Mouse (Mus musculus): Measurements from ENCODE around the gene Rpl7l1. TPM values are rescaled to one million over a fixed set of nuclear protein-coding genes. Genes with fewer than 3 reads are reported as not detected.
"Not testable (repeated sequence)": the region's sequence is repeated elsewhere in the genome, so short reads cannot be mapped to it uniquely, and the experiment has no call there.

The Rpl7l1 gene
- polyA plus RNA-seq, 1 experiment, result 115 TPM

DNA sequence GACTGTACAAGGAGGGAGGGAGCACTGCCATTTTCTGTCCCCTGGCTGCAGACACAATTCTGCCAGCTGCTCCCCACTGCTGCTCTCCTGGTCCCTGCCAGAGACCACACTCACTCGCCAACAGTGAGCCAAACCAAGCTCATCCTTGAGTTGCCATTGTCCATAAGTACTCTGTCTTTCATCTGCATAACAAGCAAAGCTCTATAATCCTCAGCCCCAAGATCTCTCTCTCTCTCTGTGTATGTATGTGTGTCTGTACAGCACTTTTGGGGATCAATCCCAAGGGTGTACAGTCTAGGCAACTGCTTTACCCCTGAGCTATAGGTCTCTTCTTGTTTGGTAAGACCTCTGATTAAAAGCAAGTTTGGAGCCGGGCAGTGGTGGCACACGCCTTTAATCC, 28.2 kb upstream of the Rpl7l1 start:
- no peak overlapping the region for H3K27ac ChIP-seq (ENCODE audit: insufficient read depth, low read length)
- no peak for TF ChIP-seq CTCF (IDR thresholded peaks at IDR 0.05; ENCODE audit: borderline replicate concordance, insufficient read depth, low read length)
- TF ChIP-seq POLR2A (IDR thresholded peaks at IDR 0.05; ENCODE audit: low read depth, low read length), result no peak
- no peak overlapping the region for H3K4me3 ChIP-seq (ENCODE audit: insufficient read depth, low read length)
- H3K4me1 ChIP-seq (ENCODE audit: control insufficient read depth, insufficient read depth, low read length), result no peaks in the 10 kb centered on the region

DNA sequence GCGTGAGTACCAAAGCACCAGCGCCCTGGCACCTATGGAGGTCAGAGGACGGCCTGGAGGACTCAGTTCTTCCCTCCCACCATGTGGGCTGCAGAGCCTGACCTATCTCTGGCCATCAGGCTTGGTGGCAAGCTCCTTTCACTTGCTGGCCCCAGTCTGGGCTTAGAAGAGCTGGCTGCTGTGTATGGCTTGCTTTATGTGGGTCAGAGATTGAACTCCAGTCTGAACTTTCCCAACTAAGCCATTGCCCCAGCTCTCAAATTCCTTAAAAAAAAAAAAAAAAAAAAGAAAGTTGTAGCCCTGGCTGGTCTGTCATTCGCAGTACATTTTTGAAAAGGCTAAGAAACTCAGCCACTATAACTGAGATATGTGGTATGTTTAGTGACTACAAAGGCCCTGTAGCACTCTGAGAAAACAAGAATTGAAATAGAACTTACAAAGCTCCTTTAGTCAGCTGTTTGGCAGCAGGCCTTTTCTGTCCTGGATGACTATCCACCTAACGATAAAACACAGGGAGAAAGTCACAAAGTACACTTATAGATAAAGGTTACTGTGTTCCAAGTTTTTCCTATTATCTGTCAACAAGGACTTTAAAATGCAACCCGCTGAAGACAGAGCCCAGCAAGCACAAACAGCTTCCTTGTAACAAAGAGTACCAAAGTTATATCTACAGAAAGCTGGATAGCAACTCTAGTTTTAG, 26.8 kb upstream of the Rpl7l1 start:
- no peak for TF ChIP-seq CTCF (IDR thresholded peaks at IDR 0.05; ENCODE audit: borderline replicate concordance, insufficient read depth, low read length)
- no peak for TF ChIP-seq POLR2A (IDR thresholded peaks at IDR 0.05; ENCODE audit: low read depth, low read length)

DNA sequence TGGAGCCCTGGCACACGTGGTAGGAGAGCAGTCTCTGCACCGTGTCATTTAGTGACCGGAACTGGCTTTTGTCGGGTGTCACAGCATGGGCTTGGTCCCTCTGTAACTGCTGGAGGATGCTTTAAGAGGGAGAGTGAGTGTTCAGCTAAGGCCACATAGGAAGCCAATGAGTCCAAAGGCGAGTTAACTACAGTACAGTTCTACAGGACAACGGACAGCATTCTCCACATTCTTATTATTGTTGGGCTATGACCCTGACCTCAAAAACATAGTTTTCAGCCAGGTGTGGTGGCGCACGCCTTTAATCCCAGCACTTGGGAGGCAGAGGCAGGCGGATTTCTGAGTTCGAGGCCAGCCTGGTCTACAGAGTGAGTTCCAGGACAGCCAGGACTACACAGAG, 25.9 kb upstream of the Rpl7l1 start:
- no peak overlapping the region for H3K27ac ChIP-seq (ENCODE audit: insufficient read depth, low read length)
- H3K4me1 ChIP-seq (ENCODE audit: control insufficient read depth, insufficient read depth, low read length), result no peaks in the 10 kb centered on the region
- no peak for TF ChIP-seq CTCF (IDR thresholded peaks at IDR 0.05; ENCODE audit: borderline replicate concordance, insufficient read depth, low read length)
- TF ChIP-seq POLR2A (IDR thresholded peaks at IDR 0.05; ENCODE audit: low read depth, low read length), result no peak

More for the DNA sequence above, 26.8 kb upstream of the Rpl7l1 start:
- Histone ChIP-seq H3K4me1 (ENCODE audit: control insufficient read depth, insufficient read depth, low read length) (no peaks in the 10 kb centered on the region), H3K27ac (ENCODE audit: insufficient read depth, low read length) (no peak overlapping the region), H3K4me3 (ENCODE audit: insufficient read depth, low read length) (no peak overlapping the region)

DNA sequence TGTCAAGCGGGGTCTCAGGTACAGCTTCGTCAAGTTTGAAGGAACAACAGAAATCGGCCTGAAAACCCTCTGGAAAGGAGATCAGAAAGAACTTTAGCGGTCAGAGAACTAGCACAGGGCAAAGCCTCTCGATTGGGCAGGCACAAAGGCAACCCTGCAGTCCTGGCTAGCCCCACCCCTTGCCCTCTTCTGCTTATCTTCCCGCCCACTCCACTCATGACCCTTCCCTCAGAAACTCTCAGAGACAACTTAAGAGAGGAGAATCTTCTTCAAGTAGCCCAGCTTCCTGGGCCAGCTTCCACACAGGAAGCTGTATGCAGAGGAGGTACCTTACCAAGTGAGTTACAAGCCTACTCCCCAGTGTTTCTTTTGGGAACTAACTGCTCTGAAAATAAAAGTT, 19.3 kb upstream of the Rpl7l1 start:
- Histone ChIP-seq H3K4me1 (ENCODE audit: control insufficient read depth, insufficient read depth, low read length) (no peaks in the 10 kb centered on the region), H3K27ac (ENCODE audit: insufficient read depth, low read length) (no peak overlapping the region), H3K4me3 (ENCODE audit: insufficient read depth, low read length) (no peak overlapping the region)
- TF ChIP-seq POLR2A (IDR thresholded peaks at IDR 0.05; ENCODE audit: low read depth, low read length) (no peak), CTCF (IDR thresholded peaks at IDR 0.05; ENCODE audit: borderline replicate concordance, insufficient read depth, low read length) (no peak)

More for the DNA sequence above, 25.9 kb upstream of the Rpl7l1 start:
- no peak overlapping the region for H3K4me3 ChIP-seq (ENCODE audit: insufficient read depth, low read length)

DNA sequence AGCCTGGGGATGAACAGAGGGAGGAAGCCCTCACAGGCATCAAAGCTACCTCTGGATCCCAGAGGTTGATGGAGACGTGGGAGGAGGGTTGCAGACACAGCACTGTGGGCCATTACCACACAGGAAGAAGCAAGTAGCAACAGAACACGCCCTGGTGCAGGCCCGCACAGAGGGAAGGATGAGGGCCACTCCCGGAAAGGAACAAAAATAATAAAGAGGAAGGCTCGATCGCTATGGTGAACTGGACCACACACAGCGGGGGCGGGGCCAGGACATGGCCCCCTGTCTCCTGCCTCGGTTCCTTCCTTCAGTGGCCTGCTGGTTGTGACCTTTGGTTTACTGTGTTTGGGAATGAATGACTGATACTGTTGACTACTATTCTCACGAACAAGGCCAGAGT, 17.2 kb upstream of the Rpl7l1 start:
- no peak overlapping the region for H3K27ac ChIP-seq (ENCODE audit: insufficient read depth, low read length)
- no peak overlapping the region for H3K4me3 ChIP-seq (ENCODE audit: insufficient read depth, low read length)
- H3K4me1 ChIP-seq (ENCODE audit: control insufficient read depth, insufficient read depth, low read length), result no peaks in the 10 kb centered on the region
- TF ChIP-seq POLR2A (IDR thresholded peaks at IDR 0.05; ENCODE audit: low read depth, low read length) (no peak), CTCF (IDR thresholded peaks at IDR 0.05; ENCODE audit: borderline replicate concordance, insufficient read depth, low read length) (no peak)

DNA sequence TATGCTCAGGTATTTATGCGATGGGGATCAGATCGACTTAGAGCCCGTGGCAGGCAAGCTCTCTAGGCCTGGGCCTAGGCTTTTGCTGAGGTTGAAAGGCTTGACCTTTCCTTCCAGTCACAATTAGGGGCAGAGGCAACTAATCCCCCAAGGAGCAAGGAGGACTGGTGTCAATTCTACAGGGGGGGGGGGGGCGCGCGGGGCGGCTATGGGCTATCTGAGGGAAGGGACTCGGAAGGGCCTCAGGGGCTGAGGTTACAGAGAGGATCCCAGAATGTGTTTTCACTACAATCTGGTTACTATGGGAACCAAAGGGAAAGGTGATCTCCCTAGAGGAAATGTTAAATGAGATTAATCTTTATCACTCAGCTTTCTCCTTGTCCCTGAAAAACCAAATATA, 14.9 kb upstream of the Rpl7l1 start:
- no peaks in the 10 kb centered on the region for H3K4me1 ChIP-seq (ENCODE audit: control insufficient read depth, insufficient read depth, low read length)
- no peak overlapping the region for H3K27ac ChIP-seq (ENCODE audit: insufficient read depth, low read length)
- no peak overlapping the region for H3K4me3 ChIP-seq (ENCODE audit: insufficient read depth, low read length)
- no peak for TF ChIP-seq CTCF (IDR thresholded peaks at IDR 0.05; ENCODE audit: borderline replicate concordance, insufficient read depth, low read length)
- no peak for TF ChIP-seq POLR2A (IDR thresholded peaks at IDR 0.05; ENCODE audit: low read depth, low read length)

DNA sequence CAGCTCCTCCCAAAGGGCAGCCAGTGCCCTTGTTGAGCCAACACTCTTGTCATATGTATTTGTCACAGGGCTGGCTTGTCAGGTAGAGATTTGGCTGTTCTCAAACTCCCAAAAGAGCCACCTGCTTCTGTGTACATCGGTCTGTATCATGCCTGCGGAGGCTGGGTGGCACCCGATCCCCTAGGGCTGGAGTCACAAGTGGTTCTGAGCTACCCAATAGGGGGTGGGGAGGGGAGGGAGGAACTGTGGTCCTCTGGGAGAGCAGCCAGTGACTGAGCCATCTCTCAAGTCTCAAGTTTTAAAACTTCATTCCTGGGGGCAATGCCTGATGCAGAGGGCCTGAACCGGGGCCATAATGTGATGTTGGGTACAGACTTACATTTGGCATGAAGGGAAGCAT, 14.3 kb upstream of the Rpl7l1 start:
- TF ChIP-seq POLR2A (IDR thresholded peaks at IDR 0.05; ENCODE audit: low read depth, low read length), result no peak
- TF ChIP-seq CTCF (IDR thresholded peaks at IDR 0.05; ENCODE audit: borderline replicate concordance, insufficient read depth, low read length), result no peak
- Histone ChIP-seq H3K4me3 (ENCODE audit: insufficient read depth, low read length) (no peak overlapping the region), H3K27ac (ENCODE audit: insufficient read depth, low read length) (no peak overlapping the region), H3K4me1 (ENCODE audit: control insufficient read depth, insufficient read depth, low read length) (no peaks in the 10 kb centered on the region)

DNA sequence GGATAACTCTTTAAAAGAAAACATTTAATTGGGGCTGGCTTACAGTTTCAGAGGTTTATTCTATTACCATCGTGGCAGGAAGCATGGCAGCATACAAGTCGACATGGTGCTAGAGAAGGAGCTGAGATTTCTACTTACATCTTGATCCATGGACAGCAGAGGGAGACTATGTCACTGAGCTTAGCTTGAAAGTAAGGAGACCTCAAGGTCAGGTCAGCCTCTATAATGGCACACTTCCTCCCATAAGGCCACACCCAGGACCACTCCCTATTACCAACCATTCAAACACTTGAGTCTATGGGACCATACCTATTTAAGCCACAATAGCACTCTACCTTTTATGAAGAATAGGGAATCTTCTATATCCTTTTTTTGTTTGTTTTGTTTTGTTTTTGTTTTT, 10.5 kb upstream of the Rpl7l1 start:
- no peaks in the 10 kb centered on the region for H3K4me1 ChIP-seq (ENCODE audit: control insufficient read depth, insufficient read depth, low read length)
- no peak overlapping the region for H3K4me3 ChIP-seq (ENCODE audit: insufficient read depth, low read length)
- H3K27ac ChIP-seq (ENCODE audit: insufficient read depth, low read length), result no peak overlapping the region
- TF ChIP-seq POLR2A (IDR thresholded peaks at IDR 0.05; ENCODE audit: low read depth, low read length) (no peak), CTCF (IDR thresholded peaks at IDR 0.05; ENCODE audit: borderline replicate concordance, insufficient read depth, low read length) (no peak)

DNA sequence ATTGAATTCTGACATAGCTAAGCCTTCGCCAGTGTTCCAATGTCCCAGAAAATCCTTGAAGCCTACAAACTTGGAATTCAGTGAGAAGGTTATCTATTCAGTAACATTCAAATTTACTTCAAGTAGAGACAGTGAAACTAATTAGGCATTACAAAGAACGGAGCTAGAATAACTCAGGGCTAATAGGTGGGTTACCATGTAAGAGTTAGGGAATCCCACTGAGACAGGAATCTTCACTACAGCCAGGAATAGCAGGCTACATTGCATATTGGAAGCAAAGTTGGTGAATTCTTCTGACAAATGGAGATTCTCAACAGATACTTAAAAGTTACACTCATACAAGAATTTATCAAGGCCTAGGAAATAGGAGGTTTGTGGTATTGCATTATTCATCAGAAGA, 5.5 kb upstream of the Rpl7l1 start:
- H3K4me3 ChIP-seq (ENCODE audit: insufficient read depth, low read length); H3K4me1 ChIP-seq (ENCODE audit: control insufficient read depth, insufficient read depth, low read length); H3K27ac ChIP-seq (ENCODE audit: insufficient read depth, low read length): not testable (repeated sequence)

DNA sequence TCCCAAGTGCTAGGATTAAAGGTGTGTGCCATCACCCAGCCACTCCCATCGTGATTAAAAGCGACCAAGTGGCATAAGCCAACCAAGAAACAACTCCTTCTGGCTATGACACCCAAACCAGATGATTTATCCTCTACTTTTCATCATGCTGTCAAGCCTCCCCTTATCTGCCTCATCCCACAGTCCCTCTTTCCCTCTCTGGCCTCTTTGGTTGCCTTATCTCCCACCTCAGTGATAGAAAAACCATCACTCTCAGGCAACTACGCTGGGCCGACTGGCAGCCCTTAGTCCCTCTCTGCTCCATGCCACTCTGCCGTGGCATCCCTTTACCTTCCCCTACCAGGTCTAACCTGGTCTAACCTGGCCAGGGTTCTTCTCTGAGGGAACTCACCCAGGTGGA, 4.5 kb upstream of the Rpl7l1 start:
- H3K4me1 ChIP-seq (ENCODE audit: control insufficient read depth, insufficient read depth, low read length), result no peaks in the 10 kb centered on the region
- TF ChIP-seq POLR2A (IDR thresholded peaks at IDR 0.05; ENCODE audit: low read depth, low read length) (no peak), CTCF (IDR thresholded peaks at IDR 0.05; ENCODE audit: borderline replicate concordance, insufficient read depth, low read length) (no peak)
- no peak overlapping the region for H3K27ac ChIP-seq (ENCODE audit: insufficient read depth, low read length)
- H3K4me3 ChIP-seq (ENCODE audit: insufficient read depth, low read length), result no peak overlapping the region

DNA sequence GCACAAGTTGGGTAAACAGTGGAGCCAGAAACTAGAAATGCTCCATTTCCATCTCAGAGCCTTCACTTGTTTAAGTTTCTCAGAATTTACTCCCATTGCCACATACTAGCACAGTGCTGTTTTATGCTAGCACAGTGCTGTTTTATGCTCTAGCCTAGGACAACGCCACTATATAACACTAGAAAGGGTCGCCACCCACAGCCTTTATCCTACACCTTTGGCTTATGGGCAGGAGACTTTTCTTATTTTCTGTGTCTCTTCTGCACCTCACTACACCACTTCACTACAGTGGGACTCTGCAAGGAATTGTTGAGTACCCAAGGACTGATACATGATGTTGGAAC, 722 bp upstream of the Rpl7l1 start:
- TF ChIP-seq CTCF (IDR thresholded peaks at IDR 0.05; ENCODE audit: borderline replicate concordance, insufficient read depth, low read length), result no peak
- no peak for TF ChIP-seq POLR2A (IDR thresholded peaks at IDR 0.05; ENCODE audit: low read depth, low read length)
- 0 out of 2 replicates have a peak overlapping the region, but pooled peaks have one; percentile 2 for H3K27ac ChIP-seq (ENCODE audit: insufficient read depth, low read length)

More for the DNA sequence above, 722 bp upstream of the Rpl7l1 start:
- H3K4me1 ChIP-seq (ENCODE audit: control insufficient read depth, insufficient read depth, low read length), result no peaks in the 10 kb centered on the region
- H3K4me3 ChIP-seq (ENCODE audit: insufficient read depth, low read length), result peak overlapping the region; percentile 61
